Mouse (Mus musculus) ovary, postnatal 10 days (tissue): ENCODE data around the gene Tmem52.
"Not testable (repeated sequence)": the region's sequence is repeated elsewhere in the genome, so short reads cannot be mapped to it uniquely, and the experiment has no call there.

ENCODE experiments used
- DNase-seq: peaks from one replicate; pipeline ENCODE4 v3.0.0; 2022; ENCODE audit warnings: low spot score

Gene Tmem52

GRCm38 (mm10) chr4:155468952-155469351, at the start of gene Tmem52:
TSS of gene Tmem52 (plus strand) at chr4:155469114.
- no peak for DNase-seq

- DNase-seq, result no peak
Measured at GRCm38 (mm10) chr4:155420137-155420536, 48.8 kb upstream of the Tmem52 start.

- DNase-seq, result not testable (repeated sequence)
Measured at GRCm38 (mm10) chr4:155421412-155422370, 47.2 kb upstream of the Tmem52 start.

- no peak for DNase-seq
Measured at GRCm38 (mm10) chr4:155423988-155424387, 44.9 kb upstream of the Tmem52 start.

- DNase-seq, result no peak
Measured at GRCm38 (mm10) chr4:155426272-155426671, 42.6 kb upstream of the Tmem52 start.

GRCm38 (mm10) chr4:155428442-155428841, 40.5 kb upstream of the Tmem52 start:
- DNase-seq, result no peak

- DNase-seq, result no peak
Measured at GRCm38 (mm10) chr4:155429202-155429601, 39.7 kb upstream of the Tmem52 start.

GRCm38 (mm10) chr4:155432358-155432757, 36.6 kb upstream of the Tmem52 start:
- DNase-seq, result no peak

GRCm38 (mm10) chr4:155433993-155434392, 34.9 kb upstream of the Tmem52 start:
- no peak for DNase-seq

GRCm38 (mm10) chr4:155442808-155443207, 26.1 kb upstream of the Tmem52 start:
- DNase-seq, result no peak

GRCm38 (mm10) chr4:155451597-155451996, 17.3 kb upstream of the Tmem52 start:
- DNase-seq, result no peak

GRCm38 (mm10) chr4:155458575-155458974, 10.3 kb upstream of the Tmem52 start:
- no peak for DNase-seq

- DNase-seq, result no peak
Measured at GRCm38 (mm10) chr4:155463050-155463449, 5.9 kb upstream of the Tmem52 start.

GRCm38 (mm10) chr4:155463611-155464010, 5.3 kb upstream of the Tmem52 start:
- DNase-seq, result no peak

- no peak for DNase-seq
Measured at GRCm38 (mm10) chr4:155464061-155464460, 4.9 kb upstream of the Tmem52 start.

- no peak for DNase-seq
Measured at GRCm38 (mm10) chr4:155465607-155466006, 3.3 kb upstream of the Tmem52 start.

- DNase-seq, result no peak
Measured at GRCm38 (mm10) chr4:155466080-155466479, 2.8 kb upstream of the Tmem52 start.

- no peak for DNase-seq
Measured at GRCm38 (mm10) chr4:155467237-155468010, 1.5 kb upstream of the Tmem52 start.

GRCm38 (mm10) chr4:155469590-155470262, 812 bp downstream of the Tmem52 start:
- no peak for DNase-seq

GRCm38 (mm10) chr4:155470263-155470953, 1.5 kb downstream of the Tmem52 start:
- no peak for DNase-seq

GRCm38 (mm10) chr4:155470997-155471396, 2.1 kb downstream of the Tmem52 start:
- no peak for DNase-seq

GRCm38 (mm10) chr4:155471406-155471805, 2.5 kb downstream of the Tmem52 start:
- DNase-seq, result no peak
